Mouse (Mus musculus) embryonic facial prominence, embryonic 15.5 days (tissue): ENCODE results near the gene Sirt6. TPM values are rescaled to one million over a fixed set of nuclear protein-coding genes. Genes with fewer than 3 reads are reported as not detected.

Source experiments
- polyA plus RNA-seq: library from polyadenylated mRNA; unstranded; fragments of >200 nt; fragmentation: Nextera tagmentation; extraction: Ambion mirVana; gene quantifications from 2 replicates; pipeline ENCODE4 v1.2.1, GENCODE M21; 2015

Gene Sirt6
- polyA plus RNA-seq, 1 experiment from 2014 or later = 41.0 TPM

Other genes with a start within 250 kb of the Sirt6 start
- 98.8 and 102 TPM in 2 replicates for gene Fzr1, start 249.3 kb downstream of the Sirt6 start, polyA plus RNA-seq
- 83.1 and 85.2 TPM in 2 replicates for gene Dohh, start 243.4 kb downstream of the Sirt6 start, polyA plus RNA-seq
- gene Gm48551, start 243.3 kb downstream of the Sirt6 start, polyA plus RNA-seq = 3.1 and 3.2 TPM in 2 replicates
- 1.6 and 2.9 TPM in 2 replicates for gene Gm48552, start 238.8 kb downstream of the Sirt6 start, polyA plus RNA-seq
- gene Smim24, start 234.7 kb downstream of the Sirt6 start, polyA plus RNA-seq = 5.0 and 8.3 TPM in 2 replicates
- gene Nfic, start 172.2 kb downstream of the Sirt6 start, polyA plus RNA-seq = 138 and 139 TPM in 2 replicates
- gene Celf5, start 145.1 kb downstream of the Sirt6 start, polyA plus RNA-seq = 1.4 and 1.6 TPM in 2 replicates
- 81.9 and 89.1 TPM in 2 replicates for gene Ncln, start 131.4 kb downstream of the Sirt6 start, polyA plus RNA-seq
- 0.77 and 1.1 TPM in 2 replicates for gene S1pr4, start 127.7 kb downstream of the Sirt6 start, polyA plus RNA-seq
- 4.9 and 6.4 TPM in 2 replicates for gene Gna15, start 103.6 kb downstream of the Sirt6 start, polyA plus RNA-seq
- 89.1 and 89.2 TPM in 2 replicates for gene Gna11, start 82.6 kb downstream of the Sirt6 start, polyA plus RNA-seq
- 642 and 649 TPM in 2 replicates for gene Aes, start 68.3 kb downstream of the Sirt6 start, polyA plus RNA-seq
- gene Tle2, start 53.2 kb downstream of the Sirt6 start, polyA plus RNA-seq = 63.1 and 73.7 TPM in 2 replicates
- 16.4 and 19.6 TPM in 2 replicates for gene Tle6, start 26.7 kb downstream of the Sirt6 start, polyA plus RNA-seq
- 0.84 and 1.3 TPM in 2 replicates for gene BC025920, start 21.5 kb downstream of the Sirt6 start, polyA plus RNA-seq
- 14.5 and 15.0 TPM in 2 replicates for gene Ankrd24, start 743 bp upstream of the Sirt6 start, polyA plus RNA-seq
- gene Gm10778, start 21.3 kb upstream of the Sirt6 start, polyA plus RNA-seq = 4.2 and 4.5 TPM in 2 replicates
- gene Zfp433, start 77.0 kb upstream of the Sirt6 start, polyA plus RNA-seq = 13.1 and 13.7 TPM in 2 replicates
- gene Gm3055, start 143.4 kb upstream of the Sirt6 start, polyA plus RNA-seq = 7.6 and 9.6 TPM in 2 replicates
- 2.6 and 3.0 TPM in 2 replicates for gene Gm4767, start 184.4 kb upstream of the Sirt6 start, polyA plus RNA-seq
- gene Gm32687, start 236.1 kb upstream of the Sirt6 start, polyA plus RNA-seq = 7.9 and 8.0 TPM in 2 replicates